Mouse (Mus musculus): ENCODE measurements around the gene Vmn1r40. TPM values are rescaled to one million over a fixed set of nuclear protein-coding genes. Genes with fewer than 3 reads are reported as not detected.

Vmn1r40 gene
- polyA plus RNA-seq (2015; fragmentation: Nextera tagmentation; extraction: Ambion mirVana), result not detected in 2 replicates

- H3K9me3 ChIP-seq (ENCODE audit: control insufficient read depth), result peaks cover 5% of the 10 kb centered on the region; the same call in 1 of the 2 replicates
- H3K4me2 ChIP-seq (replicated peaks; ENCODE audit: low read depth), result no peak within 1 kb of the TSS
- H3K4me3 ChIP-seq (ENCODE audit: low read depth, low read length), result no peak within 1 kb of the TSS
- no peak for ATAC-seq
- no peak within 1 kb of the TSS for H3K27ac ChIP-seq (ENCODE audit: low read depth, low read length)
- no peaks in the 10 kb centered on the region for H3K4me1 ChIP-seq (replicated peaks; ENCODE audit: control insufficient read depth, insufficient read depth, low read length)
- 74% methylated on average over 4 of the region's 4 CpGs for WGBS
- no peak for TF ChIP-seq CTCF (IDR thresholded peaks at IDR 0.05; ENCODE audit: low read depth)
- no peaks in the 10 kb centered on the region for H3K36me3 ChIP-seq (ENCODE audit: control insufficient read depth, insufficient read depth)
- H3K9ac ChIP-seq (ENCODE audit: low read depth, low read length), result no peak within 1 kb of the TSS
- no peaks in the 10 kb centered on the region for H3K27me3 ChIP-seq (replicated peaks; ENCODE audit: control insufficient read depth, insufficient read depth, low read length)
These were observed at the start of gene Vmn1r40 for GRCm38 (mm10) chr6:89707240-89707639. Vmn1r40 (plus strand) TSS chr6:89707540.

GRCm38 (mm10) chr6:89658342-89658741 lies 49.0 kb upstream of the Vmn1r40 start:
- Histone ChIP-seq H3K27ac (ENCODE audit: low read depth, low read length) (no peak overlapping the region), H3K9ac (ENCODE audit: low read depth, low read length) (no peak overlapping the region), H3K4me3 (ENCODE audit: low read depth, low read length) (no peak overlapping the region), H3K27me3 (replicated peaks; ENCODE audit: control insufficient read depth, insufficient read depth, low read length) (no peaks in the 10 kb centered on the region), H3K9me3 (ENCODE audit: control insufficient read depth) (no peaks in the 10 kb centered on the region), H3K4me2 (replicated peaks; ENCODE audit: low read depth) (no peak overlapping the region), H3K4me1 (replicated peaks; ENCODE audit: control insufficient read depth, insufficient read depth, low read length) (no peaks in the 10 kb centered on the region), H3K36me3 (ENCODE audit: control insufficient read depth, insufficient read depth) (peaks cover under 1% of the 10 kb centered on the region; the same call in 1 of the 2 replicates)
- WGBS, result 76% methylated on average over 3 of the region's 3 CpGs
- TF ChIP-seq CTCF (IDR thresholded peaks at IDR 0.05; ENCODE audit: low read depth), result peak; percentile 33; the same call in 1 of the 2 replicates
- no peak for ATAC-seq

- Histone ChIP-seq H3K4me1 (replicated peaks; ENCODE audit: control insufficient read depth, insufficient read depth, low read length) (no peaks in the 10 kb centered on the region), H3K27ac (ENCODE audit: low read depth, low read length) (no peak overlapping the region), H3K4me3 (ENCODE audit: low read depth, low read length) (no peak overlapping the region), H3K27me3 (replicated peaks; ENCODE audit: control insufficient read depth, insufficient read depth, low read length) (no peaks in the 10 kb centered on the region), H3K9ac (ENCODE audit: low read depth, low read length) (no peak overlapping the region), H3K9me3 (ENCODE audit: control insufficient read depth) (no peaks in the 10 kb centered on the region), H3K36me3 (ENCODE audit: control insufficient read depth, insufficient read depth) (peaks cover 7% of the 10 kb centered on the region; the same call in 1 of the 2 replicates), H3K4me2 (replicated peaks; ENCODE audit: low read depth) (no peak overlapping the region)
- no peak for ATAC-seq
- no peak for TF ChIP-seq CTCF (IDR thresholded peaks at IDR 0.05; ENCODE audit: low read depth)
- 83% methylated on average over 6 of the region's 6 CpGs for WGBS
These were observed 48.4 kb upstream of the Vmn1r40 start for GRCm38 (mm10) chr6:89658931-89659330.

- peaks cover 9% of the 10 kb centered on the region; the same call in 1 of the 2 replicates for H3K36me3 ChIP-seq (ENCODE audit: control insufficient read depth, insufficient read depth)
- no peaks in the 10 kb centered on the region for H3K9me3 ChIP-seq (ENCODE audit: control insufficient read depth)
- H3K9ac ChIP-seq (ENCODE audit: low read depth, low read length), result no peak overlapping the region
- peak; percentile 80 for TF ChIP-seq CTCF (IDR thresholded peaks at IDR 0.05; ENCODE audit: low read depth)
- no peak overlapping the region for H3K4me2 ChIP-seq (replicated peaks; ENCODE audit: low read depth)
- H3K27me3 ChIP-seq (replicated peaks; ENCODE audit: control insufficient read depth, insufficient read depth, low read length), result no peaks in the 10 kb centered on the region
- no peak for ATAC-seq
- WGBS, result 30% methylated on average over 7 of the region's 7 CpGs
- no peak overlapping the region for H3K27ac ChIP-seq (ENCODE audit: low read depth, low read length)
- no peaks in the 10 kb centered on the region for H3K4me1 ChIP-seq (replicated peaks; ENCODE audit: control insufficient read depth, insufficient read depth, low read length)
- no peak overlapping the region for H3K4me3 ChIP-seq (ENCODE audit: low read depth, low read length)
These were observed 47.5 kb upstream of the Vmn1r40 start for GRCm38 (mm10) chr6:89659692-89660423.

- H3K27me3 ChIP-seq (replicated peaks; ENCODE audit: control insufficient read depth, insufficient read depth, low read length), result no peaks in the 10 kb centered on the region
- H3K27ac ChIP-seq (ENCODE audit: low read depth, low read length), result no peak overlapping the region
- H3K4me3 ChIP-seq (ENCODE audit: low read depth, low read length), result no peak overlapping the region
- H3K4me1 ChIP-seq (replicated peaks; ENCODE audit: control insufficient read depth, insufficient read depth, low read length), result no peaks in the 10 kb centered on the region
- WGBS, result 68% methylated on average over 1 of the region's 1 CpGs
- H3K9me3 ChIP-seq (ENCODE audit: control insufficient read depth), result no peaks in the 10 kb centered on the region
- H3K4me2 ChIP-seq (replicated peaks; ENCODE audit: low read depth), result no peak overlapping the region
- no peak for ATAC-seq
- no peak overlapping the region for H3K9ac ChIP-seq (ENCODE audit: low read depth, low read length)
- TF ChIP-seq CTCF (IDR thresholded peaks at IDR 0.05; ENCODE audit: low read depth), result no peak
- H3K36me3 ChIP-seq (ENCODE audit: control insufficient read depth, insufficient read depth), result peaks cover 9% of the 10 kb centered on the region; the same call in 1 of the 2 replicates
These were observed 46.9 kb upstream of the Vmn1r40 start for GRCm38 (mm10) chr6:89660490-89660889.

- Histone ChIP-seq H3K36me3 (ENCODE audit: control insufficient read depth, insufficient read depth) (peaks cover 9% of the 10 kb centered on the region; the same call in 1 of the 2 replicates), H3K4me3 (ENCODE audit: low read depth, low read length) (no peak overlapping the region), H3K27me3 (replicated peaks; ENCODE audit: control insufficient read depth, insufficient read depth, low read length) (no peaks in the 10 kb centered on the region), H3K9ac (ENCODE audit: low read depth, low read length) (no peak overlapping the region), H3K27ac (ENCODE audit: low read depth, low read length) (no peak overlapping the region), H3K9me3 (ENCODE audit: control insufficient read depth) (no peaks in the 10 kb centered on the region), H3K4me1 (replicated peaks; ENCODE audit: control insufficient read depth, insufficient read depth, low read length) (no peaks in the 10 kb centered on the region), H3K4me2 (replicated peaks; ENCODE audit: low read depth) (no peak overlapping the region)
- no peak for ATAC-seq
- WGBS, result 90% methylated on average over 3 of the region's 3 CpGs
- no peak for TF ChIP-seq CTCF (IDR thresholded peaks at IDR 0.05; ENCODE audit: low read depth)
These were observed 44.8 kb upstream of the Vmn1r40 start for GRCm38 (mm10) chr6:89662521-89662920.
